Mouse (Mus musculus) gastrocnemius, postnatal 4 days (tissue): ENCODE measurements at regions not wholly inside any gene's neighbourhood (a gene's known extent, or its start where the extent isn't known, plus 50 kb on each side); places are given as distances from the start of the nearest gene placed in this dataset.

Experiments
- DNase-seq, 2 experiments: peaks; one replicate each; pipeline ENCODE4 v3.0.0; 2021 to 2022; ENCODE audit warnings: low spot score in 2 of 2, mixed read lengths in 2 of 2

- no peak for DNase-seq
These were observed 110.5 kb upstream of the Zfp217 start for GRCm38 (mm10) chr2:170258367-170258766.

GRCm38 (mm10) chr2:170257671-170258235 is 109.8 kb upstream of the Zfp217 start:
- no peak for DNase-seq

GRCm38 (mm10) chr2:170255997-170256396 is 108.1 kb upstream of the Zfp217 start:
- DNase-seq = no peak

GRCm38 (mm10) chr2:170255533-170255932 is 107.6 kb upstream of the Zfp217 start:
- no peak for DNase-seq

- DNase-seq = no peak
These were observed 106.0 kb upstream of the Zfp217 start for GRCm38 (mm10) chr2:170253681-170254440.

- DNase-seq = no peak
These were observed 104.5 kb upstream of the Zfp217 start for GRCm38 (mm10) chr2:170252255-170253034.

- DNase-seq = no peak
These were observed 102.8 kb upstream of the Zfp217 start for GRCm38 (mm10) chr2:170250680-170251079.

GRCm38 (mm10) chr2:170247702-170248445 is 100.0 kb upstream of the Zfp217 start:
- DNase-seq = no peak

- DNase-seq = no peak
These were observed 97.9 kb upstream of the Zfp217 start for GRCm38 (mm10) chr2:170245637-170246341.

GRCm38 (mm10) chr2:170244108-170244507 is 96.2 kb upstream of the Zfp217 start:
- no peak for DNase-seq

- no peak for DNase-seq
These were observed 90.1 kb upstream of the Zfp217 start for GRCm38 (mm10) chr2:170237959-170238358.

- DNase-seq = no peak
These were observed 85.5 kb upstream of the Zfp217 start for GRCm38 (mm10) chr2:170233426-170233825.

GRCm38 (mm10) chr2:170229461-170230080 is 81.7 kb upstream of the Zfp217 start:
- no peak for DNase-seq

- DNase-seq = no peak
These were observed 80.6 kb upstream of the Zfp217 start for GRCm38 (mm10) chr2:170228318-170228994.

GRCm38 (mm10) chr2:170223872-170224271 is 76.0 kb upstream of the Zfp217 start:
- no peak for DNase-seq

- DNase-seq = no peak
These were observed 74.9 kb upstream of the Zfp217 start for GRCm38 (mm10) chr2:170222819-170223218.

GRCm38 (mm10) chr2:170221994-170222535 is 74.2 kb upstream of the Zfp217 start:
- DNase-seq = no peak

GRCm38 (mm10) chr2:170220871-170221369 is 73.0 kb upstream of the Zfp217 start:
- DNase-seq = peak in 1 of 2 experiments; percentile 33

GRCm38 (mm10) chr2:170220443-170220842 is 72.5 kb upstream of the Zfp217 start:
- no peak for DNase-seq
